Mouse (Mus musculus) MEL (cell line): ENCODE data around the gene Crtap.

Experiments
- CTCF ChIP-seq, 3 experiments: IDR thresholded peaks in 2 of 3; conservative IDR thresholded peaks in 1 of 3; 2 replicates each; pipeline ENCODE4 v1.5.1; 2011 to 2012; ENCODE audit warnings: low read length in 3 of 3, low read depth in 2 of 3, mild to moderate bottlenecking in 2 of 3, improper control_type of control experiment in 1 of 3, inconsistent platforms in 1 of 3, mixed read lengths in 1 of 3, moderate library complexity in 1 of 3; ENCODE audit not compliant: control insufficient read depth in 1 of 3, insufficient read depth in 1 of 3, poor library complexity in 1 of 3, severe bottlenecking in 1 of 3
- EP300 ChIP-seq, 2 experiments: IDR thresholded peaks; 2 replicates each; pipeline ENCODE4 v1.6.1; 2011; ENCODE audit warnings: improper control_type of control experiment in 2 of 2, low read length in 2 of 2, low read depth in 1 of 2, mild to moderate bottlenecking in 1 of 2
- ETS1 ChIP-seq: IDR thresholded peaks from 2 replicates; pipeline ENCODE4 v1.6.1; 2012; ENCODE audit warnings: low read depth, mild to moderate bottlenecking, inconsistent platforms, low read length, improper control_type of control experiment, moderate library complexity
- NRF1 ChIP-seq: IDR thresholded peaks from 2 replicates; pipeline ENCODE4 v1.6.1; 2014; ENCODE audit warnings: low read depth, mild to moderate bottlenecking, inconsistent platforms, low read length, improper control_type of control experiment, moderate library complexity; ENCODE audit not compliant: poor library complexity, insufficient read depth, severe bottlenecking
- POLR2A ChIP-seq, 2 experiments: IDR thresholded peaks; 2 replicates each; pipeline ENCODE4 v1.6.1; 2011 to 2012; ENCODE audit warnings: low read length in 2 of 2, mild to moderate bottlenecking in 2 of 2, control low read depth in 1 of 2, improper control_type of control experiment in 1 of 2, low read depth in 1 of 2, moderate library complexity in 1 of 2; ENCODE audit not compliant: control insufficient read depth in 1 of 2, insufficient read depth in 1 of 2, poor library complexity in 1 of 2
- USF1 ChIP-seq: IDR thresholded peaks from 2 replicates; pipeline ENCODE4 v1.6.1; 2014; ENCODE audit warnings: low read depth, mild to moderate bottlenecking, inconsistent platforms, low read length, improper control_type of control experiment, moderate library complexity

DNA sequence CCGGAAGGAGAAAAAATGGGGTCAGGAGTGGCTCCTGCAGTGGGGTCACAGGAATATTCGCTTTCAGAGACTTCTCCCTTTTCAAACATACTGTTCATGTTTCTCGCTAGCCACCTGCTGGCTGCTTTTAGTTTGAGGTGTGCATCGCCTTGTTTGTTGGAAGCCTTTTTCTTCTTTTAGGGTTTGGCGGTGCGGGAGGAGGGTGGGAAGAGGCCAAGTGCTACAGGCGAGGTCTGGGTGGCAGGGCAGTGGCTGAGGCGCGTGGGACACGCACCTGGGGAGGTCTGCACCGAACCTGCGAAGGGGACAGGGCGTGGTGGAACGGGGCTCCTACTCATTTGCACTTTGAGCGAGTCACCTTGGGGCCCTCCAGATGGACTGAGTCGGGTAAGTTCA is 11.2 kb upstream of the Crtap start:
- TF ChIP-seq NRF1 = no peak
- peak in 1 of 3 experiments; percentile 44; a peak in 2 of 6 replicates for TF ChIP-seq CTCF (IDR thresholded peaks at IDR 0.05 in 2 of 3, conservative IDR thresholded peaks at IDR 0.05 in 1 of 3; ENCODE audit: control insufficient read depth in 1 of 3, insufficient read depth in 1 of 3, low read depth in 2 of 3, low read length in 3 of 3, poor library complexity in 1 of 3, severe bottlenecking in 1 of 3)
- TF ChIP-seq USF1 = no peak
- TF ChIP-seq ETS1 = no peak
- no peak for TF ChIP-seq POLR2A (IDR thresholded peaks at IDR 0.05; ENCODE audit: control insufficient read depth in 1 of 2, insufficient read depth in 1 of 2, low read depth in 1 of 2, low read length in 2 of 2, poor library complexity in 1 of 2)
- no peak; a peak in 1 of 4 replicates for TF ChIP-seq EP300 (IDR thresholded peaks at IDR 0.05; ENCODE audit: low read depth in 1 of 2, low read length in 2 of 2)
